Mouse (Mus musculus) midbrain, postnatal 0 days (tissue): Measurements from ENCODE around the gene Smg6. TPM values are rescaled to one million over a fixed set of nuclear protein-coding genes. Genes with fewer than 3 reads are reported as not detected.

Experiments used
- ATAC-seq: fragments of 200-750 bp; cut with Nextera tagmentation; 2 replicates; pipeline ENCODE4 v1.8.0; 2017; ENCODE audit warnings: moderate number of reproducible peaks, mild to moderate bottlenecking, moderate TSS enrichment, moderate library complexity; ENCODE audit not compliant: low FRiP score
- DNase-seq: peaks from one replicate; pipeline ENCODE4 v3.0.0-alpha.2; 2015; ENCODE audit warnings: low spot score
- H3K27ac ChIP-seq: fragments of 300-500 bp; sonication (generic); 2 replicates; pipeline ENCODE4 v1.5.1; 2014; ENCODE audit warnings: low read depth, mild to moderate bottlenecking, low read length, mixed read lengths
- H3K27me3 ChIP-seq: fragments of 300-500 bp; sonication (generic); 2 replicates; pipeline ENCODE4 v1.6.1; 2014; ENCODE audit warnings: low read length, control low read depth, mixed read lengths; ENCODE audit not compliant: insufficient read depth
- H3K36me3 ChIP-seq: fragments of 300-500 bp; sonication (generic); 2 replicates; pipeline ENCODE4 v1.6.1; 2014; ENCODE audit warnings: low read length, control low read depth, mixed read lengths; ENCODE audit not compliant: insufficient read depth
- H3K4me1 ChIP-seq: fragments of 300-500 bp; sonication (generic); 2 replicates; pipeline ENCODE4 v1.6.1; 2014; ENCODE audit warnings: mild to moderate bottlenecking, control low read depth, antibody characterized with exemption, low read length, mixed read lengths; ENCODE audit not compliant: insufficient read depth
- H3K4me2 ChIP-seq: fragments of 300-500 bp; sonication (generic); 2 replicates; pipeline ENCODE4 v1.6.1; 2014; ENCODE audit warnings: low read depth, mild to moderate bottlenecking, low read length, mixed read lengths; ENCODE audit not compliant: poor library complexity, severe bottlenecking
- H3K4me3 ChIP-seq: fragments of 300-500 bp; sonication (generic); 2 replicates; pipeline ENCODE4 v1.5.1; 2014; ENCODE audit warnings: low read depth, mild to moderate bottlenecking, low read length, moderate library complexity
- H3K9ac ChIP-seq: fragments of 300-500 bp; sonication (generic); replicated peaks from 2 replicates; pipeline ENCODE4 v1.6.1; 2014; ENCODE audit warnings: mild to moderate bottlenecking, low read length, moderate library complexity, mixed read lengths; ENCODE audit not compliant: poor library complexity, severe bottlenecking
- H3K9me3 ChIP-seq: fragments of 300-500 bp; sonication (generic); 2 replicates; pipeline ENCODE4 v1.6.1; 2016; ENCODE audit warnings: low read length, control low read depth
- CTCF ChIP-seq: IDR thresholded peaks from 2 replicates; pipeline ENCODE4 v1.5.1; 2016; ENCODE audit warnings: antibody characterized with exemption, mild to moderate bottlenecking
- WGBS: fragments of 180-500 bp; shearing (Covaris S2); extraction: QIAGEN DNeasy Blood & Tissue Kit; methylation state at CpG from one replicate; pipeline ENCODE4 v1.1.7; 2014; 5-methylcytosine and 5-hydroxymethylcytosine counted together
- polyA plus RNA-seq: library from polyadenylated mRNA; unstranded; fragments of >200 nt; fragmentation: Nextera tagmentation; extraction: Ambion mirVana; gene quantifications from 2 replicates; pipeline ENCODE4 v1.2.1, GENCODE M21; 2015
- total RNA-seq: library from RNA; depleted of rRNA; stranded (reverse); fragments of >200 nt; gene quantifications from 2 replicates; pipeline ENCODE4 v1.2.3, GENCODE M21; 2014

The Smg6 gene
- total and polyA plus RNA-seq, 2 experiments from 2014 or later: 11.9 to 27.7 TPM

GRCm38 (mm10) chr11:75154053-75154585 lies 228.5 kb downstream of the Smg6 start:
- Histone ChIP-seq H3K4me3 (no peak overlapping the region), H3K9me3 (no peaks in the 10 kb centered on the region), H3K4me2 (no peak overlapping the region), H3K4me1 (no peaks in the 10 kb centered on the region), H3K27ac (no peak overlapping the region), H3K9ac (no peak overlapping the region), H3K36me3 (0 out of 2 replicates have a peak, but pooled peaks cover 8% of the 10 kb centered on the region), H3K27me3 (no peaks in the 10 kb centered on the region)
- WGBS: 82% methylated on average over 6 of the region's 6 CpGs
- no peak for ATAC-seq
- DNase-seq: no peak
- TF ChIP-seq CTCF: peak; percentile 37

- H3K9me3 ChIP-seq: no peaks in the 10 kb centered on the region
- DNase-seq (no peak), ATAC-seq (no peak)
- H3K27me3 ChIP-seq: no peaks in the 10 kb centered on the region
- no peak overlapping the region for H3K4me3 ChIP-seq
- TF ChIP-seq CTCF: no peak
- no peak overlapping the region for H3K9ac ChIP-seq
- whole genome bisulfite sequencing: 85% methylated on average over 6 of the region's 6 CpGs
- H3K27ac ChIP-seq: no peak overlapping the region
- no peaks in the 10 kb centered on the region for H3K4me1 ChIP-seq
- no peak overlapping the region for H3K4me2 ChIP-seq
- 0 out of 2 replicates have a peak, but pooled peaks cover 6% of the 10 kb centered on the region for H3K36me3 ChIP-seq
These were observed 230.4 kb downstream of the Smg6 start for GRCm38 (mm10) chr11:75155985-75156384.

GRCm38 (mm10) chr11:75156416-75156815 lies 230.8 kb downstream of the Smg6 start:
- WGBS: 73% methylated on average over 5 of the region's 5 CpGs
- Histone ChIP-seq H3K27me3 (no peaks in the 10 kb centered on the region), H3K9me3 (no peaks in the 10 kb centered on the region), H3K4me3 (no peak overlapping the region), H3K9ac (no peak overlapping the region), H3K4me1 (no peaks in the 10 kb centered on the region), H3K27ac (no peak overlapping the region), H3K4me2 (no peak overlapping the region), H3K36me3 (peaks cover 9% of the 10 kb centered on the region)
- ATAC-seq (no peak), DNase-seq (no peak)
- TF ChIP-seq CTCF: no peak

- DNase-seq: no peak
- 38% methylated on average over 4 of the region's 4 CpGs for WGBS
- Histone ChIP-seq H3K27ac (no peak overlapping the region), H3K27me3 (no peaks in the 10 kb centered on the region), H3K36me3 (peaks cover 12% of the 10 kb centered on the region), H3K9me3 (no peaks in the 10 kb centered on the region), H3K4me2 (no peak overlapping the region), H3K4me3 (no peak overlapping the region), H3K9ac (no peak overlapping the region), H3K4me1 (no peaks in the 10 kb centered on the region)
- TF ChIP-seq CTCF: no peak
- no peak for ATAC-seq
These were observed 231.4 kb downstream of the Smg6 start for GRCm38 (mm10) chr11:75157037-75157436.

- ATAC-seq (no peak), DNase-seq (no peak)
- WGBS: 73% methylated on average over 2 of the region's 2 CpGs
- no peak overlapping the region for H3K4me3 ChIP-seq
- no peaks in the 10 kb centered on the region for H3K4me1 ChIP-seq
- H3K4me2 ChIP-seq: no peak overlapping the region
- peaks cover 3% of the 10 kb centered on the region; the same call in 1 of the 2 replicates for H3K27me3 ChIP-seq
- peaks cover 20% of the 10 kb centered on the region for H3K36me3 ChIP-seq
- no peak overlapping the region for H3K27ac ChIP-seq
- no peaks in the 10 kb centered on the region for H3K9me3 ChIP-seq
- H3K9ac ChIP-seq: no peak overlapping the region
- no peak for TF ChIP-seq CTCF
These were observed 232.3 kb downstream of the Smg6 start for GRCm38 (mm10) chr11:75157901-75158300.

- H3K27ac ChIP-seq: no peak overlapping the region
- H3K27me3 ChIP-seq: peaks cover 8% of the 10 kb centered on the region; the same call in 1 of the 2 replicates
These were observed 232.8 kb downstream of the Smg6 start for GRCm38 (mm10) chr11:75158432-75158831.

More at GRCm38 (mm10) chr11:75158432-75158831, 232.8 kb downstream of the Smg6 start:
- Histone ChIP-seq H3K4me3 (no peak overlapping the region), H3K4me2 (no peak overlapping the region), H3K9ac (no peak overlapping the region), H3K36me3 (peaks cover 25% of the 10 kb centered on the region), H3K4me1 (no peaks in the 10 kb centered on the region), H3K9me3 (no peaks in the 10 kb centered on the region)
- DNase-seq: no peak
- no peak for ATAC-seq
- no peak for TF ChIP-seq CTCF
- WGBS: 96% methylated on average over 14 of the region's 14 CpGs
